Mouse (Mus musculus): ENCODE measurements around the gene 1700001L19Rik.

1700001L19Rik gene

DNA sequence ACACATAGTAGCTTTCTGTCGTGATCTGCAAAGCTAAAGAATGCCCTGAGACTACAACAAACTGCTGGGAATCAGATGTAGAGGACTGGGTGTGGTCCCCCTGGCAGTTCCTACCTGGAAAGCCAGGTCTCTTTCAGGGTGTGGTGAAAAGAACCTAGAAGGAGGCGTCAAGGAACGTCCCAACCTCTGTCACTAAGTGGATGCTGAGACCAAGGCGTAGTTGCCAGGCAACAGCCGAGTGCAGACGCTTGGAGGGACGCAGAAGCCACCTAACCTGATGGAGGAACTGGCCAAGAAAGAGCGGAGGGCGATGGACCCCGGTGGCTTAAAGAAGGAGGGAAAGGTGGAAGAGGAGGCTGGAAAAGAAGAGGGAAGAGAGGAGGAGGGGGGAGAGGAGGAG, at the start of gene 1700001L19Rik:
1700001L19Rik (plus strand) TSS at position 223 of the 400 bp plus-strand sequence.
- in situ Hi-C loops (cut with MseI, MboI), result loop anchor here in 1 of 2 experiments (25.0 kb wide), 1 partner anchor 865 kb away; no protein-coding TSS in a partner anchor

DNA sequence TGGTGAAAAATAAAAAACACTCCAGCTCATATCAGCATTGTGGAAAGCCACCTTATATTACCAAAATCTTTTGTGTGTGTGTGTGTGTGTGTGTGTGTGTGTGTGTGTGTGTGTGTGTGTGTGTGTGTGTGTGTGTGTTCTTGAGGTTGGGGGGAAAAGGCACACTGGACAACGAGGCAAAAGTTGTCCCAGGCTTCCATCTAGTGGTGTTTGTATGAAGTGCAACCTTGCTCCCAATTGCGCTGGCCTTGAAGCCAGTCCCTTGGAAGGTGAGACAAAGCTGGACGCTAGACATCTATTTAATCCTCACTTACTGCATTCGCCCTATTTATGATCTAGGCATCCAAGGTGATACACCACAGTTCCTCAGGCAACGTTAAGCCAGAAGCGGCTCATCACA, 43.8 kb upstream of the 1700001L19Rik start:
- in situ Hi-C loops (cut with MseI, MboI), result loop anchor here in 1 of 2 experiments (25.0 kb wide), 1 partner anchor 391 kb away; no protein-coding TSS in a partner anchor

- in situ Hi-C loops (cut with MseI, MboI), result loop anchor here in 1 of 2 experiments (10.0 to 25.0 kb wide), 2 partner anchors 406 to 713 kb away; no protein-coding TSS in a partner anchor
Measured at GRCm38 (mm10) chr13:68568110-68568509, 29.1 kb upstream of the 1700001L19Rik start.

- in situ Hi-C loops (cut with MseI, MboI), result loop anchor here in 1 of 2 experiments (10.0 to 25.0 kb wide), 2 partner anchors 406 to 714 kb away; no protein-coding TSS in a partner anchor
Measured at GRCm38 (mm10) chr13:68568548-68568947, 28.7 kb upstream of the 1700001L19Rik start.

DNA sequence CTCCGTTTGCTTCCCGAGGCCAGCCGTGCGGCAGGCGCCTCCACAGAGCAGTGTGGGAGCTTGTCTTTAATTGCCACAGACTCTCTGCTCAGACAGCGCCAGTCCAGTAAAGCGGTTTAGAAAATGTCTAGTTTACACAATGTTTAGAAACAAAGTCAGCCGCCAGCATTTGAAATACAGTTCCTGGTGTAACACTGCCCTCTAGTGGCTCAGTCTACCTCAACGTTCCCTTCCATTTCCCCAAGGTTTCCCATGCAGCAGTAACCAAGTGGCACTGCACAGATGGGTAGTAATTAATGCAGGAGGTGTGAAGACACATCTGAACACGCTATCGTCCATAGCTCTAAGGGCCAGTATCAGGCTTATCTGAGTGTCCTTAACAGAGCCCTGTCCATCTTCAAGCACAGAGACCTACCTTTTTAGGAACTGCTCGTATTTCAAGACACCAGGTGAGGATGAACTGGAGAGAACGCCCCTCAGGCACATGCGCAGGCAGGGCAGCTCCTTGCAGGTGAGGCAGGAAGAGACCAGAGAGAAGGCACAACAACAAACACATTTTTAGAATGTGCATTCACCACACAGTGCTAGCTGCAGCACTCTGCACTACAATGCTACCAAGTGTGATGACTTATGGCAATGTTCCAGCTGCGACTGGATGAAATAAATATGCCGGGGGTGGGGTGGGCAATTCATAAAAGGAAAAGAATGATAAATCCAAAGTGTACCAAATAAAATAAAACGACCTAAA, 27.5 kb upstream of the 1700001L19Rik start:
- in situ Hi-C loops (cut with MseI, MboI), result loop anchor here in 1 of 2 experiments (10.0 to 25.0 kb wide), 2 partner anchors 407 to 715 kb away; no protein-coding TSS in a partner anchor

DNA sequence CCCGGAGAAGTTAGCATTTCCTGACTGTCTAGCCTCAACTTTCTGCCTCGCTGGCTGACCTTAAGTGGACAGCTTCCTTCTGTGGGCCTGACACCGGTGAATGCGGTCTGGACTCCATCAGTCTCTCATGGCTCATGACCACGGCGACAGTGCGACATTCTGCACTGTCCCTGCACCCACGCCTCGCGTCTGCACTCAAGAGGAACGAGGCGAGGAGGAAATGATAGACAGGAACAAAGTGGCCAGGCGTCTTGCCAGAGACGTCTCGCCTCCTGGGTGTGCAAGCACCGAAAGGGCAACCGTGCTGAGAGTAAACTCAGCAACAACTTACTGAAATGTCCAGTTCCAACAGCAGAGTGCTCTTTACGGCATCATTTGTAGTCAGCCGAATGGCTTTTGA, 25.0 kb upstream of the 1700001L19Rik start:
- in situ Hi-C loops (cut with MseI, MboI), result loop anchor here in 1 of 2 experiments (25.0 kb wide), 1 partner anchor 410 kb away; no protein-coding TSS in a partner anchor

DNA sequence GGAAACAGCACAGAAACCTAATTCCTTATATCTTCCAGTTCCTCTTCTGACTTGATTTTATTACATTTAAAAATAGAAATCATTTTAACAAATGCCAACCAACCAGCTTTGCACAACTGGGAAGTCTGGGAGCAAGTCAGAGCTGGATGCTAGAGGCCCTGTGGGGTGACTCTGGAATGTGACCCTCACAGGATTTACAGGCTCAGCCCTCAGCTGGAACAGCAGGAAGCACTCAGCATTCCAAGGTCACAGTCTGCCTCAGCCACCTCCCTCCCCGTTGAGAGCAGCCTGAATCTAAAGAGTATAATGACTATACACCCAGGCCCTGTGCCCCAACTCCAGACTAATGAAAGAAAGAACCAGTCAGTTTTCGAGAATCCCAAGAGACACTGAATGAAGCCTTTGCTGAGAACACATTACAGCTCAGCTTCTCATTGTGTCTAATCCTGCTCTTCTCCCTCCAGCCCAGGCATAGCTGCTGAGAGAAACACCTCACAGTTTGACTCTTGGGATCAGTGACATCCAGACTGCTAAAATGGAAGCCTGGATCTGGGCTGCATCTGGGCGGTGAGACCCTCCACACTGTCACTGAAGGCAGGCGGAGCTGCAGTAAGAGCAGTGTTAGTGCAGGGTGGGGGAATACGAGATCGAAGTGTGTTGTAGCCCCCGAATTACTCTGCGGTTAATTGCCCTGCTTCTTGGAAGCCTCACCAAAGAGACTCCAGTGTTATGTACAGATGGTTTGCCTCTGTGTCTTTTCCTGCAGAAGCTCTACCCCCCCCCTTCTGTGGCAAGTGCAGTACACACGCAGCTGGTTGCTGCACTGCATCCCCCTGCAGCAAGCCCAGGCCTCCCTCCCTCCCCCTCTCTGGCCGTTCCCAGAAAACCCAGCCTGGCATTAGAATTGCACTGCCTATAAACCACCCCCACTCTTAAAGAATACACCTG, 24.0 kb upstream of the 1700001L19Rik start:
- in situ Hi-C loops (cut with MseI, MboI), result loop anchor here in 1 of 2 experiments (25.0 kb wide), 1 partner anchor 411 kb away; no protein-coding TSS in a partner anchor

DNA sequence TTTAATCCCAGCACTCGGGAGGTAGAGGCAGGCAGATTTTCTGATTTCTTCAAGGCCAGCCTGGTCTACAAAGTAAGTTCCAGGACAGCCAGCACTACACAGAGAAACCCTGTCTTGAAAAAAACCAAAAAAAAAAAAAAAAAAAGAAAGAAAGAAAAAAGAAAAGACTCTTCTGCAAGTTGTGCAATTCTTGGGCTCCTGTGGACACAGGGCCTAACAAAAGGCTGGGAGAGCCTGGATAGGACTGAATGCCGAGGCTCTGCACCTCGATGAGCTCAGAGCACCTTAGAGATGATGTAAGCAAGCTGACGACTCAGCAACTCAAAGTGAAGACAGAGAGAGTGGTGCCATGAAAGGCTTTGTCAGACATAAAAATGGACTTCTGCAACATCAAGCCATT, 22.8 kb upstream of the 1700001L19Rik start:
- in situ Hi-C loops (cut with MseI, MboI), result loop anchor here in 1 of 2 experiments (25.0 kb wide), 1 partner anchor 412 kb away; no protein-coding TSS in a partner anchor

- in situ Hi-C loops (cut with MseI, MboI), result loop anchor here in 1 of 2 experiments (25.0 kb wide), 1 partner anchor 884 kb away; no protein-coding TSS in a partner anchor
Measured at GRCm38 (mm10) chr13:68577945-68578344, 19.3 kb upstream of the 1700001L19Rik start.

- in situ Hi-C loops (cut with MseI, MboI), result loop anchor here in 1 of 2 experiments (25.0 kb wide), 1 partner anchor 881 kb away; no protein-coding TSS in a partner anchor
Measured at GRCm38 (mm10) chr13:68581086-68581740, 16.0 kb upstream of the 1700001L19Rik start.

- in situ Hi-C loops (cut with MseI, MboI), result loop anchor here in 1 of 2 experiments (25.0 kb wide), 1 partner anchor 880 kb away; no protein-coding TSS in a partner anchor
Measured at GRCm38 (mm10) chr13:68581747-68582516, 15.3 kb upstream of the 1700001L19Rik start, which contains the start of the genes Mtrr and Fastkd3. Mtrr (minus strand) TSS chr13:68582149. Fastkd3 (plus strand) TSS chr13:68582234.

DNA sequence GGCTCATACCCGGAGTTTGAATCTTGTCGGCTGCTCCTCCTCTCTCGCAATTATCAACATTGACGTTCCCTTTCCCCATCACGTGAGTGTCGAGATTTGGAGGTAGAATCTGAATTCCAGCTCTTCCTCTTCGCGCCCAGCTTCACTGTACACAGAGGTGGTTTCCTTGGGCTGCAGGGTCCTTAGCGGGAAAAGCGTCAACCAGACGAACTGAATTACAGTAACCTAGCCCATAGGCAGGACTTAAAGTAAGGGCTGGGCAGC, 14.8 kb upstream of the 1700001L19Rik start:
- in situ Hi-C loops (cut with MseI, MboI), result loop anchor here in 1 of 2 experiments (25.0 kb wide), 1 partner anchor 880 kb away; no protein-coding TSS in a partner anchor

DNA sequence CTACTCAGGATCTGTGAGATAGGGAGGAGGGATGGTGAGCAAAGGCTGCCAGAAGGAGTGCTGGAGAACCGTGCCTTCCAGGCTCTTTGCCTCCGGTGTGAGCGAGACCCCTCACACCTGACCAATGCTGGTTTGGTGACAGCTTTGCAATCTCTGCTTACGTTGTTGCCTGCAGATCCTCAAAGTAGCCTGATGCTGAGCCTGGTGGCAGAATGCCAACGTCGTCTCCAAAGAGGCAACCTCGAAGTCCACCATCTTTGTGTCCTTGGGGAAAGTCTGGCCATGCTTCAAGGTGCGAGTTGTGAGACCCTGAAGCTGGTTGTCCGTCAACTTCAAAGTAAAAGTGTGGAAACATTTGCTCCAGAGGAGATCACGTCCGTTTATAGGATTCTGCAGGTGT, 13.3 kb upstream of the 1700001L19Rik start:
- in situ Hi-C loops (cut with MseI, MboI), result loop anchor here in 1 of 2 experiments (25.0 kb wide), 1 partner anchor 878 kb away; no protein-coding TSS in a partner anchor

GRCm38 (mm10) chr13:68585441-68585840, 11.8 kb upstream of the 1700001L19Rik start:
- in situ Hi-C loops (cut with MseI, MboI), result loop anchor here in 1 of 2 experiments (25.0 kb wide), 1 partner anchor 877 kb away; no protein-coding TSS in a partner anchor

GRCm38 (mm10) chr13:68588352-68588751, 8.9 kb upstream of the 1700001L19Rik start:
- in situ Hi-C loops (cut with MseI, MboI), result loop anchor here in 1 of 2 experiments (25.0 kb wide), 1 partner anchor 874 kb away; no protein-coding TSS in a partner anchor

DNA sequence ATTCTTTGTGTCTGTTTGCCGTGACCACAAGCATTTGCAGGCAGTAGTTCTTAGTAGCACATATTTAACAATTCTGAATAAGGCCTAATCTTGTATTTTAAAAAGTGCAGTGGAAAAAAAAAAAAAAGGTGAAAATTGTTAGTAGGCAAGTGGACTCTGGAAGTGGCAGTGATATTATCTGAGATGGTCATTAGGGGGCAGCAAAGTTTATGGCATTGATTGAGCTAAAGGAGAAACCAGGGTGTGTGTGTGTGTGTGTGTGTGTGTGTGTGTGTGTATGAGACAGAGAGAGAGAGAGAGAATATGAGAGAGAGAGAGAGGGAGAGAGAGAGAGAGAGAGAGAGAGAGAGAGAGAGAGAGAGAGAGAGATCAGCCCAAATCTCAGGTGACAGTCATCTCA, 3.4 kb upstream of the 1700001L19Rik start:
- in situ Hi-C loops (cut with MseI, MboI), result loop anchor here in 1 of 2 experiments (25.0 kb wide), 1 partner anchor 869 kb away; no protein-coding TSS in a partner anchor

GRCm38 (mm10) chr13:68597667-68598066, 446 bp downstream of the 1700001L19Rik start:
- in situ Hi-C loops (cut with MseI, MboI), result loop anchor here in 1 of 2 experiments (25.0 kb wide), 1 partner anchor 865 kb away; no protein-coding TSS in a partner anchor

DNA sequence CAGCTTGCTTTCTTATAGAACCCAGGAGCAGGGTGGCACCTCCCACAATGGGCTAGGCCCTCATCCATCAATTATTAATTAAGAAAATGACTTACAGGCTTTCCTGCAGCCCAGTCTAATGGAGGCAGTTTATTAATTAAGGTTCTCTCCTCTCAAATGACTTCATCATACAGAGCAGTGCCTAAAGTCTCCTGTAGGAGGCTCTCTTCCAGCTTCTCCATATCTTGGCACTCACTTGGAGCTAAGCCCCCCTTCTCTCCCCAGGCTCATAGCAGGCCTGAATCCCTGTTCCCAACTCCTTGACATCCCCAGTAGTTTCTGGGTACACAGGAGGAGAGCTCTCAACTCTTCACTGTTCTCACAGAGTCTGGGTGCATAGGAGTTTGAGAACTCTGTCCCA, 1.7 kb downstream of the 1700001L19Rik start:
- in situ Hi-C loops (cut with MseI, MboI), result loop anchor here in 1 of 2 experiments (25.0 kb wide), 1 partner anchor 863 kb away; no protein-coding TSS in a partner anchor

- in situ Hi-C loops (cut with MseI, MboI), result loop anchor here (10.0 to 25.0 kb wide), 3 partner anchors 386 to 861 kb away; partner anchors contain the start of gene Adcy2 (in 2 of the 2)
Measured at GRCm38 (mm10) chr13:68601184-68601583, 4.0 kb downstream of the 1700001L19Rik start.
